Mouse (Mus musculus) kidney, adult 9 months (tissue): ENCODE measurements around the gene Cd5l.
"Not testable (repeated sequence)": the region's sequence is repeated elsewhere in the genome, so short reads cannot be mapped to it uniquely, and the experiment has no call there.

Experiments used
- DNase-seq: peaks from one replicate; pipeline ENCODE4 v3.0.0; 2022

Cd5l gene

GRCm38 (mm10) chr3:87357581-87357980 lies at the start of gene Cd5l:
Gene Cd5l, plus strand, starts transcription at chr3:87357881.
- DNase-seq: no peak

- peak; percentile 6 for DNase-seq
These were observed 47.8 kb upstream of the Cd5l start for GRCm38 (mm10) chr3:87309922-87310321.

- DNase-seq: no peak
These were observed 35.1 kb upstream of the Cd5l start for GRCm38 (mm10) chr3:87322557-87322956.

GRCm38 (mm10) chr3:87323778-87324177 lies 33.9 kb upstream of the Cd5l start:
- DNase-seq: peak; percentile 2

DNA sequence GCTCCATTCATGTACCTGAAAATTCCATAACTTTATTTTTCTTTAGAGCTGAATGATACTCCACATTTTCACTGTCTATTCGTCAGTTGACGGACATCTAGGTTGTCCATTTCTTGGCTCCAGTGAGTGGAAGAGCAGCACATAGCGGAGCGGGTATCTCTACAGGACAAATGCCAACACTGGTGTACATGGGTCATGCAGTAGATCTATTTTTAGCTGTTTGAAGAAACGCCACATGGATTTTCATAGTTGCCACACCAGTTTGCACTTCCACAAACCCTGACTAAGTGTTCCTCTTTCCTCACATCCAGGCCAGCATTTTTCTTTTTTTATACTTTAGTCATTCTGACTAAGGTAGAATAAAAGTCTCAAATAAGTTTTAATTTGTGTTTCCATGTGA lies 19.8 kb upstream of the Cd5l start:
- no peak for DNase-seq

DNA sequence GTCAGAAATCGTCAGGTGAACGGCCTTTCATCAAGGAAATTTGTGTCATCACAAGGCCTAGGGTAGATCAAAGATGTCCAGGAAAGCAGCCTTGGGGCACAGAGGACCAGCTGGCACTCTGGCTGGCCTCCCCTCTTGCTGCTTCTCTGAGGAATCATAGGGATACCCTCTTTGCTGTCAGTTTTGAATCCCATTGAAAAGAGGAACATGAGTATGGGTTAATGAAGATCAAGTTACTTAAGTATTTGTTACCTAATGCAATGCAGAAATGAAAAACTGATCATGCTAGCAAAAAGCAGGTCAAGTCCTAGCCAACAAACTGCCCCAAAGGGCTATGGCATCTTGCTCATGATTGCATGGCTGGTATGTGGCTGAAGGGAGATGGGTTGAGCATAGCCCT lies 6.7 kb upstream of the Cd5l start:
- not testable (repeated sequence) for DNase-seq

DNA sequence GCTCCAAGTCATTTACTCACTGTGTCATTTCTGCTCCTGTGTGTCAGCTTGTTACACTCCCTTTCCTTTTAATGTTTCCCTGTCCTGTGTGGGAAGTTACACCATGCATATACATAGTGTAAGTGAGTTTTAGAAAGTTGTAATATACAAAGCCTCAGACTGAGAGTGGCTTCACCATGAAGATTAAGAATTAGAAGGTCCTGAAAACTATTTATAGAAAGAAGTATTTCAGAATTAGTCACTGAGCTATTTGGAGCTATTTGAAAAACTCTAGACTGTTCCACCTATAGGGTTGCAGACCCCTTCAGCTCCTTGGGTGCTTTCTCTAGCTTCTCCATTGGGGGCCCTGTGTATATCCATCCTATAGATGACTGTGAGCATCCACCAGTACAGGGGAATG lies 1.5 kb downstream of the Cd5l start:
- DNase-seq: no peak

DNA sequence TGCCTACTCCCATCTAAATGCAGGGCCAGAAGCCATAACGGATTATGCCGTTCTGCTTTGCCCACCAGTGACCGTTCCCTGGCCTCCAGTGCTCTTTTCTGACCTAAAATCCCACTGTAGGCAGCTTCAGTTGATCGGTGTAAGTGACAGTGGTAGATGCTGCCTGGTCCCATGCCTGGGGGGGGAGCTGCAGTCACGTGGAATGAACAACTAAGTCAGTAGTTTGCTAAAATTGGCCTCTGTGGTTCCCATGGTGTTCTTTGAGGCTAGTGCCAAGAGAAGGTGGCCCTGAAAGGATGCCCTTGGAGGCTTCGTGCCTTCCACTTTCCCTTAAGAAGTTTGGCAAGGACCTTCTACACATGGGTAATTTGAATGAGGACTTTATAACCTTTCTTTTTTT lies 2.8 kb downstream of the Cd5l start:
- no peak for DNase-seq

GRCm38 (mm10) chr3:87365691-87366090 lies 8.0 kb downstream of the Cd5l start:
- no peak for DNase-seq

DNA sequence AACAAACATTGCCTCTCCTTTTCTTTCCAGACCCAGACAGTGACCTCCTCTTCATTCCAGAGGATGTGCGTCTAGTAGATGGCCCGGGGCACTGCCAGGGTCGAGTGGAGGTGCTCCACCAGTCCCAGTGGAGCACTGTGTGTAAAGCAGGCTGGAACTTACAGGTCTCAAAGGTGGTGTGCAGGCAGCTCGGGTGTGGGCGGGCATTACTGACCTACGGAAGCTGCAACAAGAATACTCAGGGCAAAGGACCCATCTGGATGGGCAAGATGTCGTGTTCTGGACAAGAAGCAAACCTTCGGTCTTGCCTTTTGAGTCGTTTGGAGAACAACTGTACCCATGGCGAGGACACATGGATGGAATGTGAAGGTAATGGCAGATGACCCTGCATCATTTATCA lies 9.8 kb downstream of the Cd5l start:
- no peak for DNase-seq

GRCm38 (mm10) chr3:87369181-87369580 lies 11.5 kb downstream of the Cd5l start:
- DNase-seq: no peak

- DNase-seq: no peak
These were observed 18.8 kb downstream of the Cd5l start, which contains the start of gene Fcrl1 for GRCm38 (mm10) chr3:87376195-87377165. Gene Fcrl1, plus strand, starts transcription at chr3:87376387.

GRCm38 (mm10) chr3:87377228-87377627 lies 19.5 kb downstream of the Cd5l start:
- no peak for DNase-seq

GRCm38 (mm10) chr3:87377719-87378118 lies 20.0 kb downstream of the Cd5l start:
- DNase-seq: no peak

- DNase-seq: not testable (repeated sequence)
These were observed 22.1 kb downstream of the Cd5l start for GRCm38 (mm10) chr3:87379641-87380315.

- DNase-seq: no peak
These were observed 24.4 kb downstream of the Cd5l start for GRCm38 (mm10) chr3:87381806-87382712.

DNA sequence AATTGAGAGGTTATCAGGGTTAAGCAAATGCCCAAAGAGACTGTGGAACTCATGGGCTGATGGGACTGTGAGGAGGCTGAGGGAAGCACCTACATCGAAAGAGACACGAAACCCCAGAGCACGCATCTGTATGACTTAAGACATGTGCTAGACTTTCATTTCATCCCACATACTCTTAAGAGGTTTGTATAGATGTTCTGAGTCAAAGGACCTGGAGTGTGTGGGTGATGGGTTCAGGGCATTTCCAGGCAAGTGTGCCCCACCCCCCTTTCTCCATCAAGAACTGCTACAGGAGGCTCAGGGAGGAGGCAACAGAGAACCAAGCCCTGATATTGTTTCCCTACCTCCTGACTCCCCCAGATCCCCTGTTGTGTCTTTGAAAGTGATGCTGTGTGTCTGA lies 25.6 kb downstream of the Cd5l start:
- DNase-seq: no peak

DNA sequence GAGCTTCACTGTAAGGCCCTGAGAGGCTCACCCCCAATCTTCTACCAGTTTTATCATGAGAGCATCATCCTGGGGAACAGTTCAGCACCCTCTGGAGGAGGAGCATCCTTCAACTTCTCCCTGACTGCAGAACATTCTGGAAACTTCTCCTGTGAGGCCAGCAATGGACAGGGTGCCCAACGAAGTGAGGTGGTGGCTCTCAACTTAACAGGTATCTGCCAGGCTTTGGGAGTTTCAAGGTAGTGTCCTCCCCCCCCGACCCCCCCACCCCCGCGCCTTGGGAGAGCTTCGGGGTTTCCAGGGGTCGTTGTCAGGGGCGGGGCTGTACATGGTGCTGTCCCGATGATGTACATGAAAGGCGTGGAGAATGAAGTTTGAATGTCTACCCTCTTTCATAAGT lies 27.4 kb downstream of the Cd5l start:
- no peak for DNase-seq

- DNase-seq: no peak
These were observed 33.3 kb downstream of the Cd5l start for GRCm38 (mm10) chr3:87390935-87391334.

GRCm38 (mm10) chr3:87398809-87399208 lies 41.1 kb downstream of the Cd5l start:
- DNase-seq: no peak

DNA sequence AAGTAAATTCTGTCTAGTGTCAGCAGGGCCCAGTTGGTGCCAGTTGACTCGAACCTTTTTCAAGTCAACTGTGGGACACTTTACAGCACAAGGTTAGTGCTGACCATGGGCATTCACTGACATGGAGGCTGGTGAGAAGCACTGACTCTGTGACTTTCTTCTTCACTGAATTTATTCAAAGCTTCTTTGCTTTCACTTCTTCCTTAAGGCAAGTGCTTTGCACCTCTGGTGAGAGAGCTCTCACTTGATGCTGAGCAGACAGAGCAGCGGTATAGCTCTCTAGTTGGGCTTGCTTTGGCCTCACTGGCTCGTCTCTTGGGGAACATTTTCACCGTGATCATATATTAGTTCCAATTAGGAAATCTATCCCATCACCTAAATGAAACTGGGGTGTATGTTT lies 42.2 kb downstream of the Cd5l start:
- no peak for DNase-seq

DNA sequence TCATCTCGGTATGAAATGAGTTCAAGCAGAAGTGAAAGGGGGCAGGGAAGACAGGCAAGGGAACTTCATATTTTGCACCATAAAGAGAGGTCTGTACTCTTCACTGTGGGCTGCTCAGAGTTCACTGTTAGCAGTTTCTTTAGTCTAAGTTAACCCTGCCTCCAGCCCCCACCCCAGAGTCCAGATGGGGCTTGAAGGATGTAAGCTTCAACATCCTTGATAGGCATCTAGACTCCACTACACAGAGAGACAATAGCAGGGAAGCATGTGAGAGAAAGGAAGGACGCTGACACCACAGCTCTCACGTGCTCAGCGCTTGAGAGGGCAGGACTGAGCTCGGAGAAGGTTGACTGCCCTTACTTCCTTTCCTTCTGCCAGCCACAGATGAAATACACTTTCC lies 43.6 kb downstream of the Cd5l start:
- DNase-seq: no peak

GRCm38 (mm10) chr3:87408171-87408570 lies 50.5 kb downstream of the Cd5l start:
- DNase-seq: peak; percentile 41
